Mouse (Mus musculus): ENCODE measurements around the gene Pde1c. TPM values are rescaled to one million over a fixed set of nuclear protein-coding genes. Genes with fewer than 3 reads are reported as not detected.

Gene Pde1c
- polyA plus RNA-seq (2012; rRNA removed): 0.45 and 0.65 TPM in 2 replicates

GRCm38 (mm10) chr6:56568470-56569372, at the start of gene Pde1c:
Pde1c (minus strand) TSS chr6:56569103.

Other genes with a start within 250 kb of the Pde1c start
- 73.0 and 75.4 TPM in 2 replicates for gene Lsm5, start 135.6 kb upstream of the Pde1c start, polyA plus RNA-seq (2012; rRNA removed)
- 2.3 and 2.7 TPM in 2 replicates for gene Avl9, start 145.8 kb upstream of the Pde1c start, polyA plus RNA-seq (2012; rRNA removed)
- 10.7 and 11.9 TPM in 2 replicates for gene Kbtbd2, start 228.7 kb upstream of the Pde1c start, polyA plus RNA-seq (2012; rRNA removed)

Data from liver, embryonic 14 days (tissue).